Mouse (Mus musculus): ENCODE measurements around the gene Obp1a.

Gene Obp1a

DNA sequence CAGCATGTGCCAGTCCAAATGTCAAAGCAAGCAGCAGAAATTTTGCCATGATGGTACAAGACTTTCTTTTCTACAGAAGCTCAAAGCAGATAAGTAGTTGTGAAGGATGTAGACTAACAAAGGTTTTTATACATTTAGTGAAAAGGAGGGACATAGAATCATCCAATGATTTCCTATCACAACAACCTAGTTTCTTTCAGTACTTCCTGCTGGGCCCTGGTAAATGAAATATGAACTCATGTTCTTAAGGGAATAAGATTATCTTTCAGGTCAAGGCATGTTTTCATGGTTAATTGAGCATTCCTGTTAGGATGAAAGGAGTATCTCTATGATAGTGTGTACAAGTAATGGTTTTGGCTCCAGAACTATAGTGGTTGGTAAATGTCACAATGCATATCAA is at the start of gene Obp1a:
Obp1a (minus strand) TSS at position 101 of the 400 bp plus-strand sequence.
- DNase-seq (ENCODE audit: low spot score), result no peak

DNA sequence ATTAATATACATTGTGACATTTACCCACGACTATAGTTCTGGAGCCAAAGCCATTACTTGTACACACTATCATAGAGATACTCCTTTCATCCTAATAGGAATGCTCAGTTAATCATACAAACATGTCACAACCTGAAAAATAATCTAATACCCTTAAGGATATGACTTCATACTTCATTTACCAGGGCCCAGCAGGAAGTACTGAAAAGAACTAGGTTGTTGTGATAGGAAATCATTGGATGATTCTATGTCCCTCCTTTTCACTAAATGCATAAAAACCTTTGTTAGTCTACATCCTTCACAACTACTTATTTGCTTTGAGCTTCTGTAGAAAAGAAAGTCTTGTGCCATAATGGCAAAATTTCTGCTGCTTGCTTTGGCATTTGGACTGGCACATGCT is 34.0 kb upstream of the Obp1a start, which contains the start of gene Gm5938:
Gm5938 (plus strand) TSS at position 301 of the 400 bp plus-strand sequence.
- DNase-seq (ENCODE audit: low spot score), result no peak
